Mouse (Mus musculus): ENCODE data around the gene 1810024B03Rik. TPM values are rescaled to one million over a fixed set of nuclear protein-coding genes. Genes with fewer than 3 reads are reported as not detected.

Gene 1810024B03Rik
- total RNA-seq (2012; rRNA removed) (0.93 and 1.3 TPM in 2 replicates), total RNA-seq (2014; rRNA removed) (0.63 and 1.2 TPM in 2 replicates), polyA plus RNA-seq (2012; ENCODE audit: insufficient read length, low read depth) (0.77 and 0.94 TPM in 2 replicates)

DNA sequence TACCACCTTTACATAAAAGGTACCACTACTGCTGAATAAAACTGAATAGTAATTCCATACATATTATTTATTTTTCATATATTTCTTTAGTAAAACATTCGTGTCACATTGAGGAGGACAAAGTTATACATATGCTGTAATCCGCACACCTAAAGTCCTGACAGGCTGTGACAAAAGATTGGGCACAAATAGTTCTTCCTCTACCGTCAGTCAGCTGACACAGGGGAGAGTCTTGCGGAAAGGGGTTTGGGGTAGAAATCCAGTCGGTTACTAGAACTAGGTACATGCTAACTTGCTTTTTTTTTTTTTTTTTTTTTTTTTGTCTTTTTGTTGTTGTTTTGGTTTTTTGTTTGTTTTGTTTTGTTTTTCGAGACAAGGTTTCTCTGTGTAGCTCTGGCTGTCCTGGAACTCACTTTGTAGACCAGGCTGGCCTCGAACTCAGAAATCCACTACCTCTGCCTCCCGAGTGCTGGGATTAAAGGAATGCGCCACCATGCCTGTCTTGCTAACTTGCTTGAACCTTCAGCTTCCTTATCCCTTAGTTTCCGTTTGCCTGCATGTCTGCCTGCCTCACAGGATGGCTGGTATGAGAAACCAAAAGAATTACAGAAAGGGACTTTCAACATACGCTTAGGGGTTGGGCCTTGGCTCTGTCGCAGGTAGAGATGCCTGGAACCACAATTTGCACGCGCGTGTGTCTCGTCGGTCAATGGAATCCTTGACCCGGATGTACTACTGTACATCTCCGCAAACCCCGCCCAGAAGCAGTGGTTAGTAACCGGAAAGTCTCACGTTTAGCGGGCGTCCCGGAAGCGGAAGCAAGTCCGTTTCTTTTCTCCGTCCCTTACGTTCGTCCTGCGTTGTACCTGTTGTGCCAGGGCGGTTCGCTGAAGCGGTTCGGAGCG lies at the start of gene 1810024B03Rik, which contains the start of gene Snrnp200:
Gene 1810024B03Rik (minus strand): TSS at position 734 of the 905 bp plus-strand sequence.
Gene Snrnp200 (plus strand): TSS at position 840 of the 905 bp plus-strand sequence.
- peak within 1 kb of the TSS; percentile 56 for H3K4me2 ChIP-seq (ENCODE audit: insufficient read depth, low read depth, poor library complexity, severe bottlenecking)
- H3K9ac ChIP-seq (ENCODE audit: insufficient read depth, low read depth): peak within 1 kb of the TSS; percentile 73
- peaks cover 0 to 18% of the 10 kb centered on the region in 2 experiments; a peak in 2 of 4 replicates for H3K4me1 ChIP-seq (ENCODE audit: control insufficient read depth in 1 of 2, insufficient read depth in 2 of 2)
- no peaks in the 10 kb centered on the region for H3K9me3 ChIP-seq (replicated peaks; ENCODE audit: low read length)
- peaks cover 26 to 48% of the 10 kb centered on the region in 2 experiments for H3K36me3 ChIP-seq (replicated peaks in 1 of 2; ENCODE audit: control insufficient read depth in 1 of 2, insufficient read depth in 1 of 2, low read length in 1 of 2)
- in situ Hi-C loops (cut with MboI; ENCODE audit: low pct_ligation_motif_present, low pct_unique_long_range_greater_than_20kb, low sequenced_read_pairs): no loop called here
- dilution Hi-C loops (cut with MboI; ENCODE audit: extremely low pct_ligation_motif_present, extremely low pct_unique_long_range_greater_than_20kb, low sequenced_read_pairs): no loop called here
- peak within 1 kb of the TSS; percentile 75 to 89 (median 85) for H3K4me3 ChIP-seq (replicated peaks in 1 of 3; ENCODE audit: low read depth in 2 of 3, low read length in 2 of 3, poor library complexity in 1 of 3)
- H3K79me2 ChIP-seq (replicated peaks; ENCODE audit: control insufficient read depth, extremely low read depth, insufficient read depth, poor library complexity, severe bottlenecking): peaks cover 18% of the 10 kb centered on the region
- peak; percentile 99 for DNase-seq (ENCODE audit: extremely low read depth)
- no peaks in the 10 kb centered on the region for H3K27me3 ChIP-seq (replicated peaks)
- peak within 1 kb of the TSS; percentile 78 for H3K27ac ChIP-seq (ENCODE audit: insufficient read depth, low read depth)
- TF ChIP-seq ZC3H11A (IDR thresholded peaks at IDR 0.05; ENCODE audit: low read depth, low read length): no peak
- TF ChIP-seq USF2 (conservative IDR thresholded peaks at IDR 0.05; ENCODE audit: low read depth, low read length): no peak
- no peak for TF ChIP-seq RAD21 (IDR thresholded peaks at IDR 0.05; ENCODE audit: low read depth, low read length)
- peak; percentile 80 for TF ChIP-seq TBP (conservative IDR thresholded peaks at IDR 0.05; ENCODE audit: low read depth, low read length)
- TF ChIP-seq NRF1 (IDR thresholded peaks at IDR 0.05; ENCODE audit: low read depth, low read length): peak; percentile 48; the same call in 1 of the 2 replicates
- TF ChIP-seq BHLHE40 (IDR thresholded peaks at IDR 0.05; ENCODE audit: low read depth, low read length): peak; percentile 95
- peak; percentile 82 for TF ChIP-seq MAZ (IDR thresholded peaks at IDR 0.05; ENCODE audit: low read depth, low read length)
- peak; percentile 81; the same call in 1 of the 2 replicates for TF ChIP-seq MAX (IDR thresholded peaks at IDR 0.05; ENCODE audit: low read length)
- TF ChIP-seq ZKSCAN1 (IDR thresholded peaks at IDR 0.05; ENCODE audit: borderline replicate concordance, low read depth, low read length): no peak
- TF ChIP-seq RCOR1 (conservative IDR thresholded peaks at IDR 0.05; ENCODE audit: low read depth, low read length): peak; percentile 80; the same call in 1 of the 2 replicates
- TF ChIP-seq TCF12 (IDR thresholded peaks at IDR 0.05; ENCODE audit: low read depth, low read length): peak; percentile 90
- peak; percentile 91 for TF ChIP-seq ELF1 (IDR thresholded peaks at IDR 0.05; ENCODE audit: low read depth, low read length)
- TF ChIP-seq EP300 (IDR thresholded peaks at IDR 0.05; ENCODE audit: low read length): no peak
- peak; percentile 82; the same call in 1 of the 2 replicates for TF ChIP-seq UBTF (IDR thresholded peaks at IDR 0.05; ENCODE audit: low read depth, low read length)
- TF ChIP-seq MXI1 (IDR thresholded peaks at IDR 0.05; ENCODE audit: low read depth, low read length): peak; percentile 90
- TF ChIP-seq CHD2 (IDR thresholded peaks at IDR 0.05; ENCODE audit: low read length): peak; percentile 98
- TF ChIP-seq KAT2A (IDR thresholded peaks at IDR 0.05; ENCODE audit: insufficient replicate concordance, low read length): peak; percentile 99
- 0 out of 2 replicates have a peak, but pooled peaks have one; percentile 33 for TF ChIP-seq POLR2AphosphoS2 (IDR thresholded peaks at IDR 0.05; ENCODE audit: low read depth, low read length)
- no peak for TF ChIP-seq SMC3 (IDR thresholded peaks at IDR 0.05; ENCODE audit: low read depth, low read length)
- TF ChIP-seq IRF4 (IDR thresholded peaks at IDR 0.05; ENCODE audit: low read depth, low read length): peak; percentile 82
- peak; percentile 38; the same call in 1 of the 2 replicates for TF ChIP-seq MAFK (IDR thresholded peaks at IDR 0.05; ENCODE audit: insufficient replicate concordance, low read length)
- peak; percentile 62; the same call in 1 of the 2 replicates for TF ChIP-seq E2F4 (IDR thresholded peaks at IDR 0.05; ENCODE audit: insufficient replicate concordance, low read depth, low read length)
- TF ChIP-seq NELFE (IDR thresholded peaks at IDR 0.05; ENCODE audit: low read depth, low read length): peak; percentile 86; the same call in 1 of the 2 replicates
- peak; percentile 39 for TF ChIP-seq ETS1 (conservative IDR thresholded peaks at IDR 0.05; ENCODE audit: low read depth, low read length)
- TF ChIP-seq JUN (IDR thresholded peaks at IDR 0.05; ENCODE audit: insufficient read depth, low read depth, low read length): 0 out of 2 replicates have a peak, but pooled peaks have one; percentile 27
- peak; percentile 58 for TF ChIP-seq JUND (conservative IDR thresholded peaks at IDR 0.05; ENCODE audit: low read depth, low read length)
- TF ChIP-seq SIN3A (IDR thresholded peaks at IDR 0.05; ENCODE audit: low read length): peak; percentile 99
- peak; percentile 75 for TF ChIP-seq POLR2A (IDR thresholded peaks at IDR 0.05; ENCODE audit: low read depth, low read length)
- peak; percentile 49; the same call in 1 of the 2 replicates for TF ChIP-seq ZMIZ1 (IDR thresholded peaks at IDR 0.05; ENCODE audit: low read depth, low read length)
- TF ChIP-seq MEF2A (IDR thresholded peaks at IDR 0.05; ENCODE audit: borderline replicate concordance, low read depth, low read length): peak; percentile 82
- no peak for TF ChIP-seq PAX5 (IDR thresholded peaks at IDR 0.05; ENCODE audit: low read length)
- no peak for TF ChIP-seq CTCF (conservative IDR thresholded peaks at IDR 0.05 in 1 of 2, IDR thresholded peaks at IDR 0.05 in 1 of 2; ENCODE audit: low read depth in 2 of 2, low read length in 2 of 2)
- peak; percentile 76; the same call in 1 of the 2 replicates for TF ChIP-seq MYC (IDR thresholded peaks at IDR 0.05; ENCODE audit: low read depth, low read length)
- TF ChIP-seq HCFC1 (IDR thresholded peaks at IDR 0.05; ENCODE audit: low read depth, low read length): peak; percentile 98
- peak; percentile 45 for TF ChIP-seq ZNF384 (IDR thresholded peaks at IDR 0.05; ENCODE audit: low read depth, low read length)
- TF ChIP-seq USF1 (IDR thresholded peaks at IDR 0.05; ENCODE audit: low read depth, low read length): no peak
- TF ChIP-seq CHD1 (IDR thresholded peaks at IDR 0.05; ENCODE audit: low read depth, low read length): 0 out of 2 replicates have a peak, but pooled peaks have one; percentile 26

Measured in CH12.LX (cell line).